Mouse (Mus musculus) cerebellum, postnatal 14 days (tissue): ENCODE results near the gene Fmnl2.

Source experiments
- DNase-seq, 2 experiments: peaks; one replicate each; pipeline ENCODE4 v3.0.0; 2021; ENCODE audit warnings: mixed read lengths in 2 of 2

Fmnl2 gene

GRCm38 (mm10) chr2:52920701-52921435, 63.2 kb downstream of the Fmnl2 start:
- DNase-seq = no peak

GRCm38 (mm10) chr2:52925062-52925461, 67.4 kb downstream of the Fmnl2 start:
- DNase-seq = no peak

DNA sequence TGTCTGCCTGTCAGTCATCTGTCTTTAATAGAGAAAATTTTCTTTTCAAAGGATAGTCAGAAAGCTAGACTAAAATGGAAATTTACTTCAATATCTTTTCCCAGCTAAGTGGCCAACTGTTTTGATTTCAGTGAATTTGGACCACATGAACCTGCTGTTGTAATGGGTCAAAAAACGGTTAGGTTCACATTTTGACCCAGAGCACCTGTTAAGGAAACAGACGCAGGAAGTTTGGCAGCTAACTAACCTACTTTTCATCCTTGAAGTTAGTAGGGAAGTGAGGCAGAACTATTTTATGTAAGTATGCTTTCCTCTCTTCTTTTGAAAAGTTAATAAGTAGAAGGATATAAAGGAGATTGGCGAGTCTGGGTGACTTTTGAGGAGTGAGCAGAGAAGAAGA, 69.7 kb downstream of the Fmnl2 start:
- DNase-seq = no peak

DNA sequence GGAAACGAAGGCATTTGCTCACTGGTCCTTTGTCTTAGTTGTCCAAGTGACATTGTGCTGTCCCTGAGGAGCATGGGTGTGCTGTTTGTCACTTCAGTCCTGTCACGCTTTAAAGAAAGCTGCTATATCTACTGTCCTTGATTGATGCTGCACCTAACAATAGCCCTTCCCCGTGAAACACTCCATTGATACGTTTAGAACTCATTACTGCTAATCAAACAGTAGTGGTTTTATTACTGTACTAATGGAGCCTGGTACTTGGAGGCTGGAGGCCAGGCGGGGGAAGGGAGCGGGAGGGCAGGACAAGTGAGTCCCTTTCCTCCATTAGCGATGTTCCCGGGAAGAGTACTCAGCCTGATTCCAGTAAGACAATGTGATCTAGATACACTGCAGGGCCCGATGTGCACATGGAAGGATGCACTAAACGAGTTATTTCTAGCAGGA, 70.2 kb downstream of the Fmnl2 start:
- DNase-seq = peak; percentile 35 to 40

- DNase-seq = no peak
These were observed 70.7 kb downstream of the Fmnl2 start for GRCm38 (mm10) chr2:52928401-52928800.

DNA sequence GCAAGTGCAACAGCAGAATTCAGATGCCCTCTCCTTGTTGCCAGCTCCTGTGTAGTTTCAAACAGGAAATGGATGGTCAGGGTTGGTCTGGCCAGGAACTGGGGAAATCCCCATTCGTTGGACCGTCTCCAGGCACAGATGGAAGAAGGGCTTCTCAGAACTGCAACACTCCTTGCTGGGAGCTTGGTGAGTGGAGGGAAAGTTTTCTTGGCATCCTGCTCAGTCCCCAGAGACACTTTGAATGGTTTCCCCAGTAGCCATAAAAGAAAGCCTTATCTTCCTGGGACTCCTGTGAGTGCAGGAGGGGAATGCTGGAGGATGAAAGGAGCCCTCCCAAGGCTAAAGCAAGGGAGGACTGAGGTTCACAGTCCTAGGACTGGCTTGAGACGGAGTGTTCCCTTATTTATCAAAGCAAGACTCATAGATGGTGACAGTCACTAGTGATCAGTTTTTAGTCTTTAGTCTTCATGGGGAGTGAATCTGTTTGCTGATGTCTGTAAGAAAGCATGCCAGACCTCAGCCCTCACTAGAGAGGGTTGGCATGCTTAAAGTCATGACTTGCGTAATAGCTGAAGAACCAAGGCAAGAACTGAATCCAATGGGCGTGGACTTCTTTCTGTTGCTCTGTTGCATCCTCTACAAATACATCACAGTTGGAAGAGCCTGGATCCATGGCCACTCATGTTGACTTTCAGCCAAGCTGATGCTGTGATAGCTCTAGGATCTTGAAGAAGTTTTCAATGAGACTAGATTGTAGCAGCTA, 72.6 kb downstream of the Fmnl2 start:
- peak; percentile 82 to 85 for DNase-seq

DNA sequence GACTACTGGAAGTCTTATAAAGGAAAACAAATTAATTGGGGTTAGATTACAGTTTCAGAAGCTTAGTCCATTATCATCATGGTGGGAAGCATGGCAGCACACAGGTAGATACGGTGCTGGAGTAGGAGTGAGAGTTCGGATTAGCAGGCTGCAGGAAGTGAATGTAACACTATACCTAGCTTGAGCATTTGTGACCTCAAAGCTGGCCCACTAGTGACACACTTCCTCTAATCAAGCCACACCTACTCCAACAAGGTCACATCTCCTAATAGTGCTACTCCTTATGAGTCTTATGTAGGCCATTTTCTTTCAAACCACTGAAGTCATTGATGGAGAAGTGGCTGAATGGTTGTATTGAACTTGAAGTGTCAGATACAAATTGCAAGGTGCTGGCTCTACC, 73.7 kb downstream of the Fmnl2 start:
- DNase-seq = no peak

- no peak for DNase-seq
These were observed 78.2 kb downstream of the Fmnl2 start for GRCm38 (mm10) chr2:52935906-52936305.

- DNase-seq = no peak
These were observed 80.9 kb downstream of the Fmnl2 start for GRCm38 (mm10) chr2:52938351-52939074.

- DNase-seq = peak in 1 of 2 experiments; percentile 36
These were observed 86.2 kb downstream of the Fmnl2 start for GRCm38 (mm10) chr2:52943644-52944423.

- DNase-seq = no peak
These were observed 86.9 kb downstream of the Fmnl2 start for GRCm38 (mm10) chr2:52944594-52944993.

- no peak for DNase-seq
These were observed 88.4 kb downstream of the Fmnl2 start for GRCm38 (mm10) chr2:52946074-52946473.

- DNase-seq = no peak
These were observed 89.0 kb downstream of the Fmnl2 start for GRCm38 (mm10) chr2:52946524-52947186.

GRCm38 (mm10) chr2:52948406-52948805, 90.7 kb downstream of the Fmnl2 start:
- no peak for DNase-seq

GRCm38 (mm10) chr2:52949556-52949955, 91.9 kb downstream of the Fmnl2 start:
- no peak for DNase-seq

GRCm38 (mm10) chr2:52950226-52950625, 92.6 kb downstream of the Fmnl2 start:
- DNase-seq = no peak

GRCm38 (mm10) chr2:52952202-52952730, 94.6 kb downstream of the Fmnl2 start:
- DNase-seq = no peak

GRCm38 (mm10) chr2:52955090-52955489, 97.4 kb downstream of the Fmnl2 start:
- peak; percentile 58 to 59 for DNase-seq

- DNase-seq = no peak
These were observed 98.2 kb downstream of the Fmnl2 start for GRCm38 (mm10) chr2:52955831-52956230.

DNA sequence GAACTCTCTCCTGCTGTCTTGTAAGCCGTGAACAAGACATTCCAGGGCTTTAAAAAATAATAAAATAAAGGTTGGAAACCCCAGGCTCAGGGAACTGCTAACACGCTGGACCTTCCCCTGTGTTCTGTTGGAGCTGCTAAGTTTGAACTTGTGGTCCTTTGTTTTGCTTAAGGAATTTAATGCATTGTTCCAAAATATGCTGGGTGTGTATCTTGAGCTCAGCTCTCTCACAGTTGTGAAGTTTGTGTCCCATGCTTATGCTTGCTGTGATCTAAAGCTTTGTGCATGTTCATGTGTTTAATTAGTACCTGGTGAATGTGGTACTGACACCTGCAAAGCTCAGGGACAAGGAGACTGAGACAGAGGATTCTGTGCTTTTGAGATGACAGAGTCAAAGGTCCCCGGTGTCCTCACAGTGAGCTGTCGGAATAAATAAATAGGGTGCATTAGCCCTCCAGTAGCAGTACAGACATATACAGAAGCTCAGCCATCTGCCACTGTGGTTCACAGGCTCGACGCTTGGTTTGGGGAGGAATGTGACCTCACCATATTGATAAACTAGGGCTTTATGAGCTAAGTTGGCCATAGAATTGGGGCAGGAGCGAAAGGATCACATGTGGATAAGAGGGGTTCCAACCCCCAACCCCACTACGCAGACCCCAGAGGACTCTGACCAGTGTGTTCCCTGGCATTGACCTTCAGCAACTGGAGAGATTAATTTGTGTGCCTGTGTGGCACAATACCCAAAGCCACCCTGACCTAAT, 100.3 kb downstream of the Fmnl2 start:
- no peak for DNase-seq
